Mouse (Mus musculus) forebrain, embryonic 12.5 days (tissue): ENCODE measurements at regions not wholly inside any gene's neighbourhood (a gene's known extent, or its start where the extent isn't known, plus 50 kb on each side); places are given as distances from the start of the nearest gene placed in this dataset.

Experiments used
- ATAC-seq: fragments of 200-750 bp; cut with Nextera tagmentation; 2 replicates; pipeline ENCODE4 v1.8.0; 2017; ENCODE audit warnings: moderate TSS enrichment; ENCODE audit not compliant: low FRiP score
- H3K27ac ChIP-seq: fragments of 300-500 bp; sonication (generic); 2 replicates; pipeline ENCODE4 v1.5.1; 2016; ENCODE audit warnings: mild to moderate bottlenecking
- H3K27me3 ChIP-seq: fragments of 300-500 bp; sonication (generic); 2 replicates; pipeline ENCODE4 v1.6.1; 2016; ENCODE audit warnings: mild to moderate bottlenecking
- H3K36me3 ChIP-seq: fragments of 300-500 bp; sonication (generic); replicated peaks from 2 replicates; pipeline ENCODE4 v1.6.1; 2016; ENCODE audit warnings: mild to moderate bottlenecking
- H3K4me1 ChIP-seq: fragments of 300-500 bp; sonication (generic); 2 replicates; pipeline ENCODE4 v1.6.1; 2016
- H3K4me2 ChIP-seq: fragments of 300-500 bp; sonication (generic); 2 replicates; pipeline ENCODE4 v1.6.1; 2016; ENCODE audit warnings: mild to moderate bottlenecking, moderate library complexity
- H3K4me3 ChIP-seq: fragments of 300-500 bp; sonication (generic); replicated peaks from 2 replicates; pipeline ENCODE4 v1.5.1; 2016; ENCODE audit warnings: mild to moderate bottlenecking
- H3K9ac ChIP-seq: fragments of 300-500 bp; sonication (generic); 2 replicates; pipeline ENCODE4 v1.6.1; 2016; ENCODE audit warnings: mild to moderate bottlenecking
- H3K9me3 ChIP-seq: fragments of 300-500 bp; sonication (generic); 2 replicates; pipeline ENCODE4 v1.6.1; 2016
- WGBS: fragments of 180-500 bp; shearing (Covaris S2); methylation state at CpG from one replicate; pipeline ENCODE4 v1.1.7; 2016; 5-methylcytosine and 5-hydroxymethylcytosine counted together

GRCm38 (mm10) chr9:31995101-31995500 lies 81.8 kb upstream of the Barx2 start:
- Histone ChIP-seq H3K27ac (no peak overlapping the region), H3K36me3 (no peaks in the 10 kb centered on the region), H3K27me3 (no peaks in the 10 kb centered on the region; the same call in 1 of the 2 replicates), H3K4me1 (peaks cover 9% of the 10 kb centered on the region), H3K4me2 (no peak overlapping the region), H3K4me3 (no peak overlapping the region), H3K9ac (no peak overlapping the region), H3K9me3 (no peaks in the 10 kb centered on the region)
- 67% methylated on average over 3 of the region's 3 CpGs for WGBS
- ATAC-seq: no peak

- H3K36me3 ChIP-seq: no peaks in the 10 kb centered on the region
- WGBS: 73% methylated on average over 4 of the region's 4 CpGs
- H3K27ac ChIP-seq: no peak overlapping the region
- H3K4me2 ChIP-seq: no peak overlapping the region
- ATAC-seq: no peak
- H3K27me3 ChIP-seq: no peaks in the 10 kb centered on the region; the same call in 1 of the 2 replicates
- peaks cover 7% of the 10 kb centered on the region for H3K4me1 ChIP-seq
- no peak overlapping the region for H3K9ac ChIP-seq
- no peak overlapping the region for H3K4me3 ChIP-seq
- no peaks in the 10 kb centered on the region for H3K9me3 ChIP-seq
Observed at GRCm38 (mm10) chr9:31995700-31996099, 82.4 kb upstream of the Barx2 start.

- Histone ChIP-seq H3K27ac (no peak overlapping the region), H3K9me3 (no peaks in the 10 kb centered on the region), H3K36me3 (no peaks in the 10 kb centered on the region), H3K4me3 (no peak overlapping the region), H3K4me2 (no peak overlapping the region), H3K4me1 (peaks cover 7% of the 10 kb centered on the region), H3K9ac (no peak overlapping the region), H3K27me3 (no peaks in the 10 kb centered on the region; the same call in 1 of the 2 replicates)
- WGBS: 77% methylated on average over 7 of the region's 7 CpGs
- no peak for ATAC-seq
Observed at GRCm38 (mm10) chr9:31996466-31997177, 83.4 kb upstream of the Barx2 start.

DNA sequence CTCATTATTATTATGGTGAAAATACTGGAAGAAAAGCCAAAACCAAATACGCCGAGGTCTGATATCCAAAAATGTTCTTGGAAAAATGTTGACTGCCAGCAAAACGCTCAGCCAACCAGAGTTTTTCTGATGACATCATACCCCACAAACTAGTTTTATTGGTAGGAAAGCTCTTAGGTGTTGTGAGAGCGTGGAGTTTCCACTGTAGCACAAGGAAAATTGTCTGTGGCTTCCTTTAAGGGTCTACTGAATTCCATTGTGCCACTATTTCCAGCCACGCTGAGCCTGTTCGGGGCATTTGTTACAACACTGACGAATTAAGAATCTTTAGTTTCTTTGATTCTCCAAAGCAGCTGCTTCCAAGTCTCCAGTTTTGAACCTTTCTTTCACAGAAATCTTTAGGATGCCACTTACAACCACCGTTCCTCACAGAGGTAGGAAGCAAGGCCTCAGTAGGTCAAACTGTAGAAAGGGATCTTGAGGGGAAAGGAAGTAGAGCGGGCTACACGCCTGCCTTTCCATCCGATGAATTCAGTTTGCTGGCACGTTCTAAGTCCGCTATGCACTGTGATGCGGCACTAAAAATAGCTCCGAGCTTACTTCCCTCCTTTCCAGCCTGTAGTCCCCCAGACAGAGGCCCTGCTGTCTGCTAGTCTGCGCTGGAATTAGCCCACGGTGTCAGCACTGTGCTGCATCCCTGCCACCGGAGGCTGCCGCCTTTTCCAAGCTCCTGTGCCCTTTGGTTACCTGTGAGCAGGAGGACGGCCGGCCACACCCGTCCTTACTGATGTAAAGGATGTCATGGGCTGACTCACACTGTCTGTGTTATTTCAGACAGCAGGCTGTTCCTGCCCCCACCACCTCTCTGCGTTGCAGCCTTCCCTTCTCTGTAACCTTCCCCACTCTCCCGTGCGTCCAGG lies 84.2 kb upstream of the Barx2 start:
- Histone ChIP-seq H3K36me3 (no peaks in the 10 kb centered on the region), H3K27me3 (no peaks in the 10 kb centered on the region; the same call in 1 of the 2 replicates), H3K27ac (no peak overlapping the region), H3K4me2 (no peak overlapping the region), H3K9ac (no peak overlapping the region), H3K9me3 (no peaks in the 10 kb centered on the region), H3K4me1 (peaks cover 7% of the 10 kb centered on the region), H3K4me3 (no peak overlapping the region)
- WGBS: 67% methylated on average over 25 of the region's 25 CpGs
- ATAC-seq: no peak

DNA sequence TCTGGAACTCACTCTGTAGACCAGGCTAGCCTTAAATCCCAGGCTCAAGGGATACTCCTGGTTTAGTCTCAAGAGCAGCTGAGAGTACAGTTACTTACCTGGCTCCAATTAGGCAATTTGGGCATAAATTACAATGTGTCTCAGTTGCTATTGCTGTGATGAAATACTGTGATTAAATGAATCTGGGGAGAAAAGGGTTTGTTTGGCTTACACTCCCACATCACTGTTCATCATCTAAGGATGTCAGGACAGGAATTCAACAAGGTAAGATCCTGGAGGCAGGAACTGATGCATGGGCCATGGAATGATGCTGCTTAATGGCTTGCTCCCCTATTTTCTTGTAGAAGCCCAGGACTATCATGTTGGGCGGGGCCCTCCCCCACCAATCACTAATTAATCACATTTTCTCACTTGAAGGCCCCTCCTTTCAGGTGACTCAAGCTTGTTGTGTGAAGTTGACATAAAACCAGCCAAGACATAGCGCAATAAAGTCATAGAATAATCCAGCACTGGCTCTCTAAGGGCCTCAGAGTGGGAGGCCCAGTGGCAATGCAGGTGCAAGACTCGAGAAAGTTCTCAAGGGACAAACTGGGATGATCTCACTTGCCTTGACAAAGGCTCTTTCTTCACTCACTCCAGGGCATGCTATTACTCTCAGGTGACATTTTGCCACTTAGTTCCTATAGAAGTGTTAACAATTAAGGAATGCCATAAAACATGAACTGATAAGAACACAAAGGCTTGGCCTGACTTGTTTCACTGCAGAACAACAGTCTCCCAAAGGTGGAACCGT lies 85.4 kb upstream of the Barx2 start:
- Histone ChIP-seq H3K4me1 (peaks cover 7% of the 10 kb centered on the region), H3K9me3 (no peaks in the 10 kb centered on the region), H3K27ac (no peak overlapping the region), H3K9ac (no peak overlapping the region), H3K4me3 (no peak overlapping the region), H3K27me3 (no peaks in the 10 kb centered on the region; the same call in 1 of the 2 replicates), H3K36me3 (no peaks in the 10 kb centered on the region), H3K4me2 (no peak overlapping the region)
- ATAC-seq: no peak
- WGBS: 77% methylated on average over 4 of the region's 4 CpGs

DNA sequence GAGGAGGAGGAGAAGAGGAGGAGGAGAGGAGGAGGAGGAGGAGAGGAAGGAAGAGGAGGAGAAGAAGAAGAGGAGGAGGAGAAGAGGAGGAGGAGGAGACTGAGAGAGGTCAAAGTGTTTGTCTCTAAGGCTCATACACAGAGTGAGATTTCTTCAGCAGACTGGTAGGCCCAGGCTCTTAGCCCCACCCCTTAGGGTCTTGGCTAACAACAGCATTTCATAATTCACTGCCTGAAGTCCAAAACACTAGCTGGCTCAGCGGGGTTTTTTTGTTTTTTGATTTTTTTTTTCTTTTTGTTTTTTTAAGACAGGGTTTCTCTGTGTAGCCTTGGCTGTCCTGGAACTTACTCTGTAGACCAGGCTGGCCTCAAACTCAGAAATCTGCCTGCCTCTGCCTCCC lies 86.5 kb upstream of the Barx2 start:
- ATAC-seq: no peak
- Histone ChIP-seq H3K4me1 (peaks cover 7% of the 10 kb centered on the region), H3K9me3 (no peaks in the 10 kb centered on the region), H3K27ac (no peak overlapping the region), H3K27me3 (no peaks in the 10 kb centered on the region; the same call in 1 of the 2 replicates), H3K36me3 (no peaks in the 10 kb centered on the region), H3K4me3 (no peak overlapping the region), H3K9ac (no peak overlapping the region), H3K4me2 (no peak overlapping the region)
- 74% methylated on average over 1 of the region's 1 CpGs for WGBS

- Histone ChIP-seq H3K27ac (no peak overlapping the region), H3K9me3 (no peaks in the 10 kb centered on the region), H3K36me3 (no peaks in the 10 kb centered on the region), H3K27me3 (no peaks in the 10 kb centered on the region), H3K4me3 (no peak overlapping the region), H3K4me1 (no peaks in the 10 kb centered on the region), H3K9ac (no peak overlapping the region), H3K4me2 (no peak overlapping the region)
- no peak for ATAC-seq
- 82% methylated on average over 4 of the region's 4 CpGs for WGBS
Observed at GRCm38 (mm10) chr9:32002924-32003323, 89.7 kb upstream of the Barx2 start.

DNA sequence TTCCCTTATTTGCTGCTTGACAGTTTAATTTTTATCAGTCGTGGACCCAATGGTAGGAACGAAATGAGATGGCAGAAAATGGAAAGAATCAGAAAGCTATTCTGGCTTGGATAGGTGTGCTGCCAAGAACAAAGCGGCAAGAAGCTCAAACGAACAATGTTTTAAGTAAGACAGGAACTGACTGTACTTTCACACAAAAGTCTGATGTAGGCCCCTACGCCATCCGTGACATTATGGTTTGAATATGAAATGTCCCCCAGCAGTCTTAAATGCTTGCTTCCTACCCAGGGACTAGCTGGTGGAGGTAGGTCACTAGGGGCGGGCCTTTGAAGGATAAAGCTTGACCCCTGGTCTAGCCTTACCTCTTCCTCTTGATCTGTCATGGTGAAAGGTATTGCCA lies 90.5 kb upstream of the Barx2 start:
- no peaks in the 10 kb centered on the region for H3K9me3 ChIP-seq
- H3K4me3 ChIP-seq: no peak overlapping the region
- H3K4me1 ChIP-seq: no peaks in the 10 kb centered on the region
- ATAC-seq: no peak
- no peak overlapping the region for H3K27ac ChIP-seq
- no peak overlapping the region for H3K4me2 ChIP-seq
- no peaks in the 10 kb centered on the region for H3K36me3 ChIP-seq
- no peaks in the 10 kb centered on the region for H3K27me3 ChIP-seq
- WGBS: 94% methylated on average over 7 of the region's 7 CpGs
- H3K9ac ChIP-seq: no peak overlapping the region

DNA sequence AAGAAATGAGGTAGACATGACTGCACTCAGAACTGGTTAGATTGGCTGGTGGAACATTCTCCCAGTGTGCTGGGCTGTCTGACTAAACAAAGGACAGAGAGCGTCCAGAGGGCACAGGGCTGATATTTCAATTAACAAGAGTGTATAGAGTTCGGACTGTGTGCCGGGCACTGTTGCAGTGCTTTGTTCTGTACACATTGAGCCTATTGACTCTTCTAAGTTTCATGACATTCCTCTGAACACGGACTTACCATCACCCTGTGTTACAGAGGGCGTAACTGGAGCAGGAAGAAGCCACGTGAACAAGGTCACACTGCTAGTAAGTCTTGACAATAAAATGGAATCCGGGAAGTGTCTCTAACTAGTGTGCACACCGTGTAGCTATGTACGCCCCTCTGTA lies 92.1 kb upstream of the Barx2 start:
- ATAC-seq: no peak
- 58% methylated on average over 9 of the region's 9 CpGs for WGBS

DNA sequence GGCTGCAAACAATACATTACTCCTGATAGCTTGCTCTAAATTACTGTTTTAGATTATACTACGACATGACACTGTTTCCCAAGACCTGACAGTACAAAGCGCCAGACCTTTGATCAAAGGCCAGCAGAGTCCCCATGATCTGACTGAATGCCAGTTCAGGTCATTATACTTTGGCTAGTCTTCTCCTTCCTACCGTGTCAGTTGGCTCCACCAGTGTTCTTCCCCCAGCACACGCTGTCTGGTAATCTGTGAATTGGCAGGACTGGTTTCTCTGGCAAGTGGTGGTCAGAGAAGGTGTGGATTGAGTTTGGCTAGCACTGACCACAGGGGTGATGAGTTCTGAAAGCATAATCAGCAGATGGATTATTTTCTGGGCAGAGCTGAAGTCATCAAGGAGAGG lies 93.1 kb upstream of the Barx2 start:
- ATAC-seq: no peak
- Histone ChIP-seq H3K9me3 (no peaks in the 10 kb centered on the region), H3K4me2 (no peak overlapping the region), H3K27me3 (no peaks in the 10 kb centered on the region), H3K4me3 (no peak overlapping the region), H3K36me3 (no peaks in the 10 kb centered on the region), H3K4me1 (peaks cover under 1% of the 10 kb centered on the region; the same call in 1 of the 2 replicates), H3K9ac (no peak overlapping the region), H3K27ac (no peak overlapping the region)
- 91% methylated on average over 4 of the region's 4 CpGs for WGBS

More for the DNA sequence above, 92.1 kb upstream of the Barx2 start:
- Histone ChIP-seq H3K27me3 (no peaks in the 10 kb centered on the region), H3K4me3 (no peak overlapping the region), H3K9ac (no peak overlapping the region), H3K4me2 (no peak overlapping the region), H3K9me3 (no peaks in the 10 kb centered on the region), H3K27ac (no peak overlapping the region), H3K4me1 (no peaks in the 10 kb centered on the region), H3K36me3 (no peaks in the 10 kb centered on the region)

DNA sequence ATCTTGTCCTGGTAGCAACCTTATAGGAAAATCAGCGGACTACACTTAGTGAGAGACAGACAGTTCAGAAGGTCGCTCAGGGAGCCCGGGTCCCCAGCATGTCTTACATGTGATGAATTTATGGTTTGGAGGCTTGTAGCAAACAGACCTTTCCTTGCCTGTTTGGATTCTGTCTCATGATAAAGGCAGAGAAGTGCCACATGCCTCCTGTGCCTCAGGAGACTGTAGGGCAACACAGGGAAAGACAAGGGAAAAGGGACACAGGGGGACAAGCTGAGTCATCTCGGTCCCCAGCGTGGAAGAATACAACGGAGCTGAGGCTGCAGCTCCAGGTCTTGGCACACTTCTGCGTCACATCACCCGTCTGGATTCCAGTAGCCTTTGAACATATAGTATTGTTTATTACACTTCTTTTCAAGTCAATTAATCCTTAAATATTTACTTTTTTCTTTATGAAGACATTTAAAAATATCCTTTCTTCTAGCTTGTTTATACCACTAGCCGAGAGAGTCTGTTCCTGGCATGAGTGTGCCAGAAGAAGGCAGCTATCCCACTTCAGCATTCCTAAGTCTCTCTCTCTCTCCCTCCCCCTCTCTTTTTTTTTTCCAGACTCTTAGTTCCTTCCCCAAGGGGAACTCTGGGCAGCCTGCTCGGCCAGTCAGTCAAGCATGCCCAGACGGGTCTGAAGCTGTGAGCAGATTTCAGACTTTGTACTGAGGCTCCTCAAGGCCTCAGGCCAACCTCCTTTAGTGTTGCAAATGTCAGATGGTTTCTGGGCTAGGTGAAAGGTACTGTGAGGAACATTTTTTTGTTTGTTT lies 97.9 kb upstream of the Barx2 start:
- Histone ChIP-seq H3K27me3 (no peaks in the 10 kb centered on the region), H3K4me1 (peaks cover 3% of the 10 kb centered on the region; the same call in 1 of the 2 replicates), H3K4me3 (no peak overlapping the region), H3K9ac (no peak overlapping the region), H3K36me3 (no peaks in the 10 kb centered on the region), H3K9me3 (no peaks in the 10 kb centered on the region), H3K4me2 (no peak overlapping the region), H3K27ac (no peak overlapping the region)
- WGBS: 60% methylated on average over 11 of the region's 11 CpGs
- ATAC-seq: no peak
